Mouse (Mus musculus) megakaryocyte, adult 5-6 weeks (primary cell): ENCODE measurements around the gene Abtb2. TPM values are rescaled to one million over a fixed set of nuclear protein-coding genes. Genes with fewer than 3 reads are reported as not detected.

ENCODE experiments used
- ATAC-seq: 2 replicates; pipeline ENCODE4 v1.8.0; 2016; ENCODE audit warnings: mild to moderate bottlenecking, inconsistent platforms; ENCODE audit not compliant: poor library complexity, severe bottlenecking
- total RNA-seq, 2 experiments: library from RNA; stranded (forward) in 1 of 2; stranded (reverse) in 1 of 2; fragments of 153-499, 151-499 nt in 1 of 2; fragments of 221-1000, 200-1000 nt in 1 of 2; gene quantifications; 2 replicates each; pipeline versions ENCODE4 v1.2.3 to v1.2.4; 2015 to 2017

Gene Abtb2
- total RNA-seq, 2 experiments from 2014 or later, result 3.8 TPM

DNA sequence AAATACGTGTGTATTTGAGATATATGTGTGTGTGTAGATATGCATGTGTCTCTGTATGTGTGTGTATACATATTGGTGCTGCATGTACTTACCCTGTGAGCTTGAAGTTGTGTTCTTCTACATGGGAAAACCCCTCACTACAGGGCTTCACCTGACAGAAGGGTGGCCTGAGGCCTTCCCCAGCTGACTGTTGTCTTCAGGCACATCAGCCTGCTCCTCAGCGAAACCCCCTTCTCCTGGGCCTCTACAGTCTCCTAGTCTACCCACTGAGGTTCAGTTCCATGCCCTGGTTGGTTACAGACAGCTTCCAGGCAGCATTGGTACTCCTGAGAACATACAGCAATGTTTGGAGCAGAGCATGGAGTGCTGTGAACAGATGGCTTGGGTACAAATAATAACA is 118.3 kb downstream of the Abtb2 start:
- no peak for ATAC-seq

DNA sequence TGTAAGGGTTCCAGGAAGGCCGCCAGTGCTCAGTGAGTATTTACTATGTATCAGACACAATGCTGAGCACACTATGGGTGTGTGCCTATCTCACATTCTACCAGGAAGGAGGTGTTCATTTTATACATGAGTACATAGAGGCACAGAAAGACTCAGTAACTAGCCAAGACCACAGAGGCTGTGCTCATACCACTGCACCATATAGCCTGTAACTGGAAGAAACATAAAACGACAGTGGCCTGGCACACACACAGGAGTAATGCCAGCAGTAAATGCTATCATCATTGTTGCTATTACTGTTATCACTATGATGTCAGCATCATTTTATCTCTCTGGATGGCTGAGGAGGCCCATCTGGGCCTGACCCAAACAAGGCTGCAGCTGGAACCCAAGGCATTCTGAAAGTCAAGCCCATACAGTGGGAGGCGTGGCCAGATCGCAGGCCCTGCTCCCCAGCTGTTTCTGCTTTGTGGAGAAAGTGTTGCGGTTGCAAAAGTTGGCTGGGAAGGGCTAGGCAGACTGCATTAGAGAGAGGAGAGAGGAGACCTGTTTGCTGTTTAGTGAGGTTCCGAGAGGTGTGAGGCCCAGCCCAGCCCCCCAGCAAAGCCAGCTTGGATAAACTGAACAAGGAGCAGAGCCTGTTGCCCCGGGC is 118.9 kb downstream of the Abtb2 start:
- ATAC-seq, result 0 out of 2 replicates have a peak, but pooled peaks have one; percentile 17

DNA sequence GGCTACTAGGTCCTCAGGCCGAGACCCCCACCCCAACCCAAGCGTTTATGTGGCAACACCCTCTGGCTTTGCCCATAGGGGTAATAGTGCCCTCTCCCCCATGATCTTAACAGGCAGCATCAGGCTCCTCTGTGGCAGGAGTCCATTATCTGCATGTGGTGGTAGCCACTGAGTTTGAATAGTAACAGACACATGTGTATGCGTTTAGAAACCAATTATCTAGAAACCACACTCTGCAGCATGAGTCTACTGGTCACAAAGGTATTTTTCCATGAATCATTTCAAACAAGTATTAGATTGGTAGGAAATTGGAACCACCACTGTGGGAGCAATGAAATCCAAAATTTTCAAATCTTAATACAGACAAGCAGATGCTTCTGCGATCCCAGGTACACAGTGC is 119.5 kb downstream of the Abtb2 start:
- no peak for ATAC-seq

DNA sequence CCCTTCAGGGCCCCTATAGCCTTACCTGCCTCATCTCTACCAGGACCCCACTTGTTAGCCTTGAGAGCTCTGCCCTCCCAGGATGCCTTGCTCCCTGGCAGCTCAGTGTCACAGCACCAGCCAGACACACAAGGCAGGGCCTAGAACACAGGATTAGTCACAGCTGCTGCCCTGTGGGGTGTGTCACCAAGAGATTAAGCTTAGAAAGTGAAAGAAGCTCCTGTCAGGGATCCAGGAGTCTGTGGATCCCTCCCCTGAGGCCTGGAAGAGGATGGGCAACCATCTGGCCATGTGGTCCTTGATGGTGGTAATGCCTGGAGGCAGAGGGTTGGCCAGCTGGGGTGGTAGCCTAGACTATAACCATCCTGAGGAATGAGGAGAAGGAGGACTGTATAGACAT is 121.0 kb downstream of the Abtb2 start:
- no peak for ATAC-seq

DNA sequence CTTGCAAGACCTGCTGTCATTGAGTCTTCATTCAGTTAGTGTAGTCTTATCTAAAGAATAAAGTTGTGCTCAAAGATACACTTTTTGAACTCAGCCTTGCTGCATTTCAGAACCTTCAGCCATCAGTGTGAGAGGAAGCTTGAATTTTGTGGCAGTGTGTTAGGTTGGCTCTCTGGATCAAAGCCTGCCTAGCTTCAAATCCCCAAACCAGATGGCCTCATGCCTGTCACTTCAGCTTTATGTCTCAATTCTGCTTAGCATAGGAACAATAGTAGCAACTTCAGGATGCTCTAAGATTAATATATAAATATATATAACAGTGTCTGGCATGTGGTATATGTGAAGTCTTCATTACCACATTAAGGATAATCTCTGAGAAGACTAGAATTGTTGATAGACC is 121.8 kb downstream of the Abtb2 start:
- ATAC-seq, result no peak

DNA sequence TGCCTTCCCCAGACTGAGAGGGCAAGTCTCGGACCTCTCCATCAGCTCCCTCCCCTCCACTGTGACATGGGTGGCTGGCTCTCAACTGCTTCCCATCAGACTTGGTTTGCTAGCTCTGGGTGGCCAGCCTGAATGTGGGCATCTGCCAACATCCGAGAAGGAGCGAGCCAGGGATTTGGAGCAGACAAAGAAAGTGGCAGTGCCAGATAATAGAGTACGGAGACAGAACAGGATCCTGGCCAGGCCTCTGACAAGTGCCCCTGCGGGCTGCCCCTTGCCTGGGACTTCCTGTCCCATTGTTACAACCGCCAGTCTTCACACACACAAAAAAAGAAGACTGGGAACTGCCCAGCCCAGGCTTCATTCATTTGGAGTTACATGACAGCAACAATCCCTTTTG is 124.3 kb downstream of the Abtb2 start:
- ATAC-seq, result no peak

DNA sequence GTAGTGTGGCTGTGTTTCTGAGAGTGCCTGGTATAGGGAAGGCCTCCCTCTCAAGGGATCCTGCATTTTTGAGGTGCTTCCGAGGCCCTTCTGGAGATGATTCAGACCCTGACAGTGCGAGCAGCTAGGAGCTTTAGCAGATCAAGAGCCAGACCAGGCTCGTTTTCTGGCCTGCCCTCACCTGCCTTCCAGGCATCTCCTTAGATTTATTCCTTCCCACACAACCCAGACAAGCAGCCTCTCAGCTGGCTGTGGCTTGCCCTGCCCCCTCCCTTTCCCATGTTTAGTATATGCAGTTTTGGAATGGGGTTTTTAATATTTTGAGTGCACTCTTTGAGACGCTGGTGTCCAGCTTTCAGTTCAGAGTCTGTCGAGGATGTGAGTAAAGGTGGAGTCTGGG is 124.7 kb downstream of the Abtb2 start:
- no peak for ATAC-seq

DNA sequence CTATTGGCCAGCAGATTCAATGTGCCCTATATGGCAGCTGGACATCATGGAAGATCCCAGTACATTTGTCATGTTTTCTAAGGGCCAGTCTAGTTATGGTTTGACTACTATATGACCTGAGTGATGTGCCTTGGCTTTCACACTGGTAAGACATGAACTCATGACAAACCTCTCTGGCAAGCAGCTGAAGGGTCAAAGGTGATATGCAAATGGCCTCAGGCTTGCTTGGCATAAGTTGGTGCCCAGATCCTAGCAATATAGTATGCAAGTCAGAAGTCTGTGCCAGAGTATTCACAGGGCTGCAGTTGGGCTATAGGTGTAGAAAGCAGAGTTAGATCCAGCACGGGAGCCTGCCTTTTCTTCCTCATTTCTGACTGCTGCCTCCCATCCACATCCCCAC is 125.2 kb downstream of the Abtb2 start:
- ATAC-seq, result no peak

DNA sequence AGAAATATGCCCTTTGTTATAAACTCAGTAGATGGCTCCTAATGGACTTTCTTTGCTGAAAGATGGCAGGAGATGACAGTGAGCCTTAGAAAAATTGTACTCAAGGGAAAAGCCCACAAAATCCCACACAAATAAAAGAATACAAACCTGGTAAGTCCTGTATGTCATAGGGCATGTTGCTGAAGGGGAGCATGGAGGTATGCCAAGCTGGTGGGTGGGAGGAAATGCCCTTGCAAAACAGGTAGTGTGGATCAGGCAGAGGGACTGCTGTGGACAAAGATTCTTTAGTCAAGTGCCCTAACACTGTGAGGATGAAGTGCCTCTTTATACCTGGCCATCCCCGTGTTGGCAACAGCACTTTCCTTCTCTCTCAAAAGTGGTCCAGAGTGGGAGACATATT is 126.7 kb downstream of the Abtb2 start:
- ATAC-seq, result no peak

DNA sequence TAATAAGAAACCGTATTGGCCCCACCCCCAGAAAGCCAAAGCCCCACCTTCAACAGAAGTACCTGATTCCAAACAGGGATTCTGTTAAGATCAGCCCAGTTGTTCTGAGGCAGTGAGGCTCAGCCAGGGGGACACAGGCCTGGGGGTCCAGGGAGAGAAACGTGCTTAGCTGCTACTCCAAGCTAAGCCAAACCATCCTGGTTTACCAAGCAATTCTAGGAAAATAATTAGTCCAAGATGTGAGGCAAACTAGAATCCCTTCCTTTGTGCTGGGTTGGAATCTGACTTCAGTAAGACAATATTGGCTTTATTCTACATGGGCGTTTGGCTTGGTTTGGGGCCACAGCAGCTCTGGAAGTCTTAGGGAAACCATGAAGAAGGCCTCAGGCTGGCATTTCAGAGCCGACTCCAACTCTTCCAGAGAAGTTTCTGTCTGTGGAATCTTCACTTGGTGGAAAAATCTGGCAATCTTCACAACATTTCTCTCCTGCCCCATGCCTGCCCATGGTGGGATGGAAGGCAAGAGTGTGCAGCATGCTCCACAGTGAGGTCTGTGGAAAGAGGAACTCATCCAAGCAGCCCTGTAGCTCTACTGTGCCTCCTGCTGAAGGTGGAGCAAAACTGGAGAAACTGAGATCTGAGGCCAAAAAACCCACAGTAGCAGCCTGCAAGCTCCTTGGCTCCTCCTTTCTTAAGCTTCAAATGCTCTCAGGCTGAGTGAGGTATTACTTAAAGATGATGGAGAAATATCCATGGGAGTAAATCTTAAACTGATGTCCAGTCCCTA is 128.9 kb downstream of the Abtb2 start:
- peak; percentile 65 for ATAC-seq

DNA sequence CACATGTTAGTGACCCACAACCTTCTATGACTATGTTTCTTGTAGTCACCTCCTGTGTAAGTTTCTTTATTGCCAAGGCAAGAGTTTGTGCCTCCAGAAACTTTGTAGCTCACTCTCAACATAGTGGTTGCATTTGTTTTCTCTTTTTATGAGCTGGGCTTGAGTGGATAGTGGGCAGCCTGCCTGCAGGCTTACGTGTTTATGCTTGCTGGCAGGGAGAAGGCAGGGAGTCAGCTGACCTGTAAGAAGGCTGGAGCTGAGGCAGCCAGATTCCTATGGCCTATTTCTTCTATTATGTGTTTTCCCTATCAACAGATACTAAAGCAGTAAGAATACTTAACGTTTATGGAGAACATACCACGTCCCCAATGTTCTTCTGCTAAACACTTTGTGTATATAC is 130.1 kb downstream of the Abtb2 start:
- no peak for ATAC-seq

DNA sequence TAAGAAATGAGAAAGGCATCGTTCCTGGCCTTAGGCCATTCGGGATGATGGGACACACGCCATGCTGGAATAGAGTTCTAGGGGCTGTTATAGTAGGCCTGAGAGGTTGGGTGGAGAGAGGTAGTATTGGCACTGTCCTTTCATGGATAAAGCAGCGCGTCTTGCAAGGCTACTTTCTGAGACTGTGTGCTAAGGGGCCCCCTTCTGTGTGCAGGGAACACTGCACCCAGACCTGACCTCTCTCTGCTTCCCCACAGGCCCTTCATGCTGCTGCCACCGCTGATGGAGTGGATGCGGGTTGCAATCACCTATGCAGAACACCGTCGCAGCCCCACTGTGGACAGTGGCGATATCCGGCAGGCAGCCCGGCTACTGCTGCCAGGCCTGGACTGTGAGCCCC is 134.4 kb downstream of the Abtb2 start:
- 0 out of 2 replicates have a peak, but pooled peaks have one; percentile 25 for ATAC-seq

DNA sequence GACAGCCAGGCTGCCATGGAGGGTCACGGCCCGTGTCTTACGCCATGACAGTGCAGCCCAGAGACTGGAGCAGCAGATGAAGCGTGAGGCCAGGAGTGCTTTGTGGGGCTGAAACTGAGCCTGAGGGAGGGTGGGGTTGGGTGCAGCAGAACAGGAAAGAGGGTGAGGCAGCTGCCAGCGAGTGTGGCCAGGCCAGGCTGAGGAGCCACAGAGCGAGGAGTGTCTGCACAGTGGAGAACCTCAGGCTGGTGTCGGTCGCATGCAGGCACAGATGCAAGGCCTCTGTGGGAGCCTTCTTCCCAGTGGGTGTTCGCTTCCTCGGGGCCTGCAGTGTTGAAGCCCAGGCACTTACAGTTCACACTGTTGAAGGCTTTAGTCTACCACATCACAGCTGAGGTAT is 137.2 kb downstream of the Abtb2 start:
- peak; percentile 33 for ATAC-seq

DNA sequence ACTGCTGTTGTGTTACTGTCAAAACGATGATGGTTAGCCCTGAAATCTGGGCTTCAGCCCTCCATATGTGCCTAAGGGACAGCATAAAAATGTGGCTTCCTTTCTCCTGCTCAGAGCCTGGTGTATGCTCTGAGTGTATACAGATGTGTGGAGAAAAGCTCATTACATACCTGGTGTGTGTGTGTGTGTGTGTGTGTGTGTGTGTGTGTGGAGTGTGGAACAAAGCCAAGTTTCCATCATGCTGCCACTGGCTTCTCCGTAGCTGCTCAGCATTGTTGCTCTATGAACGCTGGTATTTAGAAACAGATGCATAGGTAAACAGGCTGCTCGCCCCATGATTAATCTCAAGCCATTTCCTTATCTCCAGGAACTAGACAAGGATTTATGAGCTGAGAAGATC is 137.8 kb downstream of the Abtb2 start:
- no peak for ATAC-seq

DNA sequence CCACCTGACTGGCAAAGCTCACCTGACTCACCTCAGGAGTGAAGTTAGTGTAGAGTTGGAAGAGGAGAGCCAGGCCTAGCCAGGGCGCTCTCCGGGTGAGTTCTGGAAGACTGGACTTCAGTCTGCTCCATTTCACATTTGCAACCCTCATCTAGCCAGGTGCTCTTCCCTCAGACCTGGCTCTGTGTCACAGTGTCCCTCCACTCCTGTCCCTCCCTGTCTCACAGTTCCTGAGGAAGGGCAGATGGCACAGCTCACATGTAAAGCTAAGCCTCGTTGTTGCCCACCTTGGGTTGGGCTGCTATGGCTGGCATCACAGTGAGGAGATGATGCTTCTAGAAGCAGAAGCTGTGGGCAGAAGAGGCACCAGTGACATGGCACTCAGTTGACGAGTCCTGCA is 139.7 kb downstream of the Abtb2 start:
- no peak for ATAC-seq

DNA sequence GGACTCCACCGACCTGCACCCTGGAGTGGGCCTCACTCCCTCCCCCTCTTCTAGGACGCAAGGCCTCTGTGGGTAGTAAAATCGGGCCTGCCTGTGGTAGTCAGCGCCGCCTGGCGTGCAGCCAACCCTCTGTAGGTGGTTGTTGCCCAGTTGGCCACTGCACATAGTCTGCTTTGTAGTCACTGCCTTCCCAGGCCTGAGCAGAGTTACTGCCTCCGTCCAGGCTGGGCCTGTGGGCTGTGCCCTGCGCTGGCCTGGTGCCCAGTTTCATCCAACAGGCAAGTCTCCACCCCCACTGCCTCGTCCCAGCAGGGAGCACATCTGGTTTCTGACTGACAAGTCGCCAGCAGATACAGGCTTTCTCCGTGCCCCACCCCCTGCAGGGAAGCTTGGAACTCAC is 140.1 kb downstream of the Abtb2 start:
- ATAC-seq, result no peak

DNA sequence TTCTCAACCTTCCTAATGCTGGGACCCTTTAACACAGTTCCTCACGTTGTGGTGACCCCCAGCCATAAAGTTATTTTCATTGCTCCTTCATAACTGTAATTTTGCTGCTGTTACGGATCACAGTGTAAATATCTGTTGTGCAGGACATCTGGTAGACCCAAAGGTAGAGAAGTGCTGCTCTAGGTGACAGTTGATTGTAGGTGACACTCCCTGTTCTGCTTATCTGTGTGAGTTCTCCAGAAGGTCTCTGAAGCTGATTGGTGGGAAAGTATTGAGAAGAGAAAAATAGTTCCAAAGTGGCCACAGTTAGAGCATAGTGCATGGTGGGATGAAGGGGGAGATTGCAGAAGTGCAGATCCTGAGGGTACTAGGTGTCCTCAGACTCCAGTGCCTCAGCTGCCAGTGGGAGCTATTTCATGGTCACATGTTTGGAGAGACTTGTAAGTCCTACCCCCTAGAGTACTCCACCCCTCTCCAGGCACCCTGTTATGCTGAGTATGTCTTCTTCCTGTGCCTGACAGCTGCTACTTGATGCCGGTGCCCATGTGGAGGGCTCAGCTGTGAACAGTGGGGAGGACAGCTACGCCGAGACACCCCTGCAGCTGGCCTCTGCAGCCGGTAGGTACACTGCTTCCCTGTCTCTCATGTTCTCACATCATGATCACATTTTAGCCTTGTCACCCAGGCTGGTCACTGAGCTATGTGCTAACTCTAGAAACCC is 141.1 kb downstream of the Abtb2 start:
- no peak for ATAC-seq

DNA sequence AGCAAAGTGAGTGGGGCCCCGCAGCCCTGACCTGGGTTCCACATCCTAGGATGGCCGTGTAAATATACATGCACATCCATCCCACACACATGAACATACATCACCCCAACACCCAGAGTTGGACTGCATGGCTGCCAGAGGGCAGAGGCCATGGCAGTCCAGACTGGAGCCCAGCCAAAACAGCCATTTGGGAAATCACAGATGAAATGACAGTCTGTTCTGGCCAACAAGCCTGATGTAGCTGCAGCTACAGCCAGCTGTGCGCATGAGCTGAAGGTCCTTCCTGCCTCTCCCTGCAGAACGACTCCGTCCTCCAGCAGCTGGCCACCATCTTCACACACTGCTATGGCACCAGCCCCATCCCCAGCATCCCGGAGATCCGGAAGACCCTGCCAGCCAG is 144.7 kb downstream of the Abtb2 start:
- no peak for ATAC-seq

DNA sequence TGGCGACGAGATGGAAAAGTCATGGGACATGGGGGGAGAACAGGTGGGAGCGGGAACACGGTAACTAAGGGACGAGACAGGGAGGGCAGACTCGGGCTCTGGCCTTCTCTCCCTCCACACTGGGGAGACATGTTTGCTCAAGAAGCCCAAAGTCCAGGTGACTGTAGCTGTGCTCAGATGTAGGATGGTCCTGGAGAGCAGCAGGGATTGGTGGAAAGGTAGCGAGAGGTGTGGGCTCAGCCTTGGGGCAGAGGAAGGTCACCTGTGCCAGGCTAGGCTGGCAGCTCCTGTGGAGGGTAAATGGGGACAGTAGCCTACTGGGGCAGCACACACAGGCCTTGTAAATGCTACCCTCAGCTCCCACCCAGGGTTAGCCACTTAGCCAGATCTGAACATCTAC is 147.7 kb downstream of the Abtb2 start:
- no peak for ATAC-seq

DNA sequence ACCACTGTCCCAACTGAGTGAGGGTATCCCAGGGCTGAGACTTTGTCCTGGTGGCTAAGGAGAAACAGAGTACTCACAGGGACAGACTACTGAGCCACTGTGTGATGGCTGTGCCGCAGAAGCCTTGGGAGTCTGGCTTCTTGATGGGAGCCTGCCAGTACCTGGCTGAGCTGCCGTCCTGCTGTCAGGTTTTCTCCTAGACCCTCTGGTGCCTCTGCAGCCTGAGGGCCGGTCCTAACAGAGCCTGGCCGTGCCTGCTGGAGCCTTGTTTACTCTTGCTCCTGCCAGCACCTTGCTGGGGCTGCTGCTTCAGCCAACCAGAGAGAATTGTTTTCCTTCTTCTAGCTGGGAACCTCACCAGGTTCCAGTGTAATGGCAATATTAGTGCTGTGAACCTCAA is 148.3 kb downstream of the Abtb2 start:
- ATAC-seq, result no peak

DNA sequence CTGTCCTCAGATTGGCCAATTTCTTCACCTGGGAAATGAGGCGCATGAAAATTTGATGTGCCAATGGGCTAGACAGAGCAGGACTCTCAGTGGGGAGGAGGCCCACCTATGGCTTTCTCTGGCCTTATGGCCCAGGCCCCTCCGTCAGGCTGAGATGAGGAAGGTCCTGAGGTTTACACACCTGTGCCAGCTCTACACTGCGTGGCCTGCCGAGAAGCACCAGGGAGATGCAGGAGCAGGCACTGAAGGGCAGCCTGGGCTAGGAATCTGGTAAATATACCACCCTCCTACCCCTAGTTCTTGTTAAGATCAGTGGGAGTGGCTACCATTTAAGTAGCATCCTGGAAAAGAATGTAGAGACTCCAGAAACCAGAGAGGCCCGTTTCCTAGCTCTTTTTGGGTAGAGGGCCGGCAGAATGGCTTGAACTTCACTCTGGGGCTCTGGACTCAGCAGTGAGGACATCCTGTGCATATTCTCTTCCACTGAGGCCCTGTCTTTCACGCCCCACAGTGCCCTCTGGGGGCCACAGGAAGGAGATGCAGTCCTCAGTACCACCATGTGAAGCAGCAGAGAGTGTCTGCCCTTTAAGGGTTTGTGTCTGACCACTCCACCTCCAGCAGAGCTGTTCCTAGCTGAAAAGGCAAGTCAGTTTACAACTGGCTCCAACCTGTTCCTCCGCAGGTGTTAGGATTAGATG is 152.6 kb downstream of the Abtb2 start:
- peak; percentile 91 for ATAC-seq
